Mouse (Mus musculus) forebrain, embryonic 13.5 days (tissue): ENCODE measurements around the gene Crkl. TPM values are rescaled to one million over a fixed set of nuclear protein-coding genes. Genes with fewer than 3 reads are reported as not detected.
"Not testable (repeated sequence)": the region's sequence is repeated elsewhere in the genome, so short reads cannot be mapped to it uniquely, and the experiment has no call there.

Experiments used
- ATAC-seq: fragments of 200-750 bp; cut with Nextera tagmentation; 2 replicates; pipeline ENCODE4 v1.8.0; 2017
- H3K27ac ChIP-seq: fragments of 300-500 bp; sonication (generic); 2 replicates; pipeline ENCODE4 v1.5.1; 2015; ENCODE audit warnings: inconsistent platforms, mild to moderate bottlenecking, moderate library complexity
- H3K27me3 ChIP-seq: fragments of 300-500 bp; sonication (generic); 2 replicates; pipeline ENCODE4 v1.6.1; 2015; ENCODE audit warnings: mild to moderate bottlenecking, inconsistent platforms
- H3K36me3 ChIP-seq: fragments of 300-500 bp; sonication (generic); 2 replicates; pipeline ENCODE4 v1.6.1; 2015; ENCODE audit warnings: mild to moderate bottlenecking, inconsistent platforms; ENCODE audit not compliant: poor library complexity, severe bottlenecking
- H3K4me1 ChIP-seq: fragments of 300-500 bp; sonication (generic); 2 replicates; pipeline ENCODE4 v1.6.1; 2015; ENCODE audit warnings: inconsistent platforms
- H3K4me2 ChIP-seq: fragments of 300-500 bp; sonication (generic); 2 replicates; pipeline ENCODE4 v1.6.1; 2015; ENCODE audit warnings: inconsistent platforms, mild to moderate bottlenecking, moderate library complexity
- H3K4me3 ChIP-seq: fragments of 300-500 bp; sonication (generic); 2 replicates; pipeline ENCODE4 v1.5.1; 2015; ENCODE audit warnings: mild to moderate bottlenecking, inconsistent platforms
- H3K9ac ChIP-seq: fragments of 300-500 bp; sonication (generic); 2 replicates; pipeline ENCODE4 v1.6.1; 2015; ENCODE audit warnings: mild to moderate bottlenecking, inconsistent platforms
- H3K9me3 ChIP-seq: fragments of 300-500 bp; sonication (generic); replicated peaks from 2 replicates; pipeline ENCODE4 v1.6.1; 2016; ENCODE audit warnings: inconsistent platforms
- WGBS: fragments of 180-500 bp; shearing (Covaris S2); methylation state at CpG from one replicate; pipeline ENCODE4 v1.1.7; 2015; 5-methylcytosine and 5-hydroxymethylcytosine counted together
- polyA plus RNA-seq: library from polyadenylated mRNA; unstranded; fragments of >200 nt; fragmentation: Nextera tagmentation; extraction: Ambion mirVana; gene quantifications from 2 replicates; pipeline ENCODE4 v1.2.1, GENCODE M21; 2015

The Crkl gene
- polyA plus RNA-seq, 1 experiment from 2014 or later: 108 TPM

- H3K9me3 ChIP-seq: no peaks in the 10 kb centered on the region
- peaks cover 17% of the 10 kb centered on the region; the same call in 1 of the 2 replicates for H3K27me3 ChIP-seq
- peak within 1 kb of the TSS; percentile 45 for H3K4me3 ChIP-seq
- peak within 1 kb of the TSS; percentile 86 for H3K4me2 ChIP-seq
- no peak within 1 kb of the TSS for H3K27ac ChIP-seq
- ATAC-seq: peak; percentile 83
- H3K4me1 ChIP-seq: peaks cover 16% of the 10 kb centered on the region
- 0% methylated on average over 32 of the region's 47 CpGs for WGBS
- peaks cover 30% of the 10 kb centered on the region for H3K36me3 ChIP-seq
- H3K9ac ChIP-seq: peak within 1 kb of the TSS; percentile 63
Observed at GRCm38 (mm10) chr16:17489469-17490111, 37.8 kb downstream of the Crkl start, which contains the start of gene Aifm3. Gene Aifm3 (plus strand): TSS chr16:17489611.

GRCm38 (mm10) chr16:17491154-17491553 lies 39.4 kb downstream of the Crkl start:
- H3K4me3 ChIP-seq: no peak overlapping the region
- no peak overlapping the region for H3K4me2 ChIP-seq
- H3K36me3 ChIP-seq: peaks cover 15% of the 10 kb centered on the region
- no peak overlapping the region for H3K27ac ChIP-seq
- peaks cover 17% of the 10 kb centered on the region; the same call in 1 of the 2 replicates for H3K27me3 ChIP-seq
- WGBS: 88% methylated on average over 5 of the region's 5 CpGs
- no peaks in the 10 kb centered on the region for H3K9me3 ChIP-seq
- peaks cover 15% of the 10 kb centered on the region for H3K4me1 ChIP-seq
- ATAC-seq: no peak
- no peak overlapping the region for H3K9ac ChIP-seq

GRCm38 (mm10) chr16:17491896-17492561 lies 40.2 kb downstream of the Crkl start:
- Histone ChIP-seq H3K9me3 (no peaks in the 10 kb centered on the region), H3K4me2 (no peak overlapping the region), H3K4me3 (no peak overlapping the region), H3K4me1 (peaks cover 20% of the 10 kb centered on the region), H3K27ac (no peak overlapping the region), H3K9ac (no peak overlapping the region), H3K27me3 (peaks cover 17% of the 10 kb centered on the region; the same call in 1 of the 2 replicates), H3K36me3 (peaks cover 11% of the 10 kb centered on the region)
- no peak for ATAC-seq
- WGBS: 70% methylated on average over 5 of the region's 5 CpGs

- H3K27me3 ChIP-seq: no peaks in the 10 kb centered on the region
- 52% methylated on average over 2 of the region's 2 CpGs for WGBS
- no peak overlapping the region for H3K4me2 ChIP-seq
- H3K9me3 ChIP-seq: no peaks in the 10 kb centered on the region
- ATAC-seq: peak; percentile 63
- peak overlapping the region; percentile 76 for H3K27ac ChIP-seq
- no peaks in the 10 kb centered on the region for H3K36me3 ChIP-seq
- no peak overlapping the region for H3K9ac ChIP-seq
- H3K4me1 ChIP-seq: peaks cover 20% of the 10 kb centered on the region
- H3K4me3 ChIP-seq: no peak overlapping the region
Observed at GRCm38 (mm10) chr16:17496499-17497305, 44.9 kb downstream of the Crkl start.

GRCm38 (mm10) chr16:17499249-17499883 lies 47.6 kb downstream of the Crkl start:
- WGBS: 16% methylated on average over 10 of the region's 10 CpGs
- Histone ChIP-seq H3K27me3 (no peaks in the 10 kb centered on the region), H3K9ac (peak overlapping the region; percentile 12; the same call in 1 of the 2 replicates), H3K36me3 (no peaks in the 10 kb centered on the region), H3K27ac (no peak overlapping the region; the same call in 1 of the 2 replicates), H3K9me3 (no peaks in the 10 kb centered on the region), H3K4me3 (no peak overlapping the region), H3K4me1 (peaks cover 20% of the 10 kb centered on the region), H3K4me2 (peak overlapping the region; percentile 27; the same call in 1 of the 2 replicates)
- ATAC-seq: peak; percentile 88

- H3K27me3 ChIP-seq: 0 out of 2 replicates have a peak, but pooled peaks cover 3% of the 10 kb centered on the region
- H3K9me3 ChIP-seq: no peaks in the 10 kb centered on the region
- no peak overlapping the region for H3K4me2 ChIP-seq
- H3K27ac ChIP-seq: no peak overlapping the region
- WGBS: 91% methylated on average over 4 of the region's 4 CpGs
- no peak overlapping the region for H3K9ac ChIP-seq
- ATAC-seq: no peak
- no peak overlapping the region for H3K4me3 ChIP-seq
- peaks cover 11% of the 10 kb centered on the region for H3K4me1 ChIP-seq
- no peaks in the 10 kb centered on the region for H3K36me3 ChIP-seq
Observed at GRCm38 (mm10) chr16:17502681-17503080, 50.9 kb downstream of the Crkl start.

GRCm38 (mm10) chr16:17507018-17507552 lies 55.3 kb downstream of the Crkl start:
- 81% methylated on average over 5 of the region's 5 CpGs for WGBS
- peaks cover 18% of the 10 kb centered on the region for H3K4me1 ChIP-seq
- H3K9ac ChIP-seq: no peak overlapping the region
- ATAC-seq: no peak
- H3K27ac ChIP-seq: no peak overlapping the region
- no peaks in the 10 kb centered on the region for H3K9me3 ChIP-seq
- no peak overlapping the region for H3K4me3 ChIP-seq
- peaks cover 8% of the 10 kb centered on the region for H3K36me3 ChIP-seq
- no peak overlapping the region for H3K4me2 ChIP-seq
- H3K27me3 ChIP-seq: 0 out of 2 replicates have a peak, but pooled peaks cover 3% of the 10 kb centered on the region

- not testable (repeated sequence) for ATAC-seq, H3K9me3 ChIP-seq, H3K27me3 ChIP-seq
- H3K4me2 ChIP-seq: peak overlapping the region; percentile 83
- 32% methylated on average over 3 of the region's 3 CpGs for WGBS
- peaks cover 18% of the 10 kb centered on the region for H3K4me1 ChIP-seq
- peaks cover 17% of the 10 kb centered on the region for H3K36me3 ChIP-seq
- H3K9ac ChIP-seq: peak overlapping the region; percentile 85
- H3K4me3 ChIP-seq: peak overlapping the region; percentile 66
- H3K27ac ChIP-seq: peak overlapping the region; percentile 83
Observed at GRCm38 (mm10) chr16:17508031-17508430, 56.2 kb downstream of the Crkl start.

GRCm38 (mm10) chr16:17508546-17509239 lies 56.9 kb downstream of the Crkl start, which contains the start of gene Lztr1:
Gene Lztr1 (plus strand): TSS chr16:17508688.
- no peaks in the 10 kb centered on the region for H3K9me3 ChIP-seq
- WGBS: under 1% methylated on average over 50 of the region's 50 CpGs
- ATAC-seq: peak; percentile 98
- peaks cover 18% of the 10 kb centered on the region for H3K4me1 ChIP-seq
- 0 out of 2 replicates have a peak, but pooled peaks cover 3% of the 10 kb centered on the region for H3K27me3 ChIP-seq
- peaks cover 24% of the 10 kb centered on the region for H3K36me3 ChIP-seq
- peak within 1 kb of the TSS; percentile 85 for H3K9ac ChIP-seq
- peak within 1 kb of the TSS; percentile 83 for H3K4me2 ChIP-seq
- H3K4me3 ChIP-seq: peak within 1 kb of the TSS; percentile 66
- H3K27ac ChIP-seq: peak within 1 kb of the TSS; percentile 83

- 0 out of 2 replicates have a peak, but pooled peaks cover 3% of the 10 kb centered on the region for H3K27me3 ChIP-seq
Observed at GRCm38 (mm10) chr16:17509240-17509597, 57.4 kb downstream of the Crkl start.

More at GRCm38 (mm10) chr16:17509240-17509597, 57.4 kb downstream of the Crkl start:
- Histone ChIP-seq H3K4me2 (peak overlapping the region; percentile 83), H3K36me3 (peaks cover 29% of the 10 kb centered on the region), H3K9ac (peak overlapping the region; percentile 85), H3K27ac (peak overlapping the region; percentile 31; the same call in 1 of the 2 replicates), H3K4me3 (peak overlapping the region; percentile 66), H3K4me1 (peaks cover 18% of the 10 kb centered on the region), H3K9me3 (no peaks in the 10 kb centered on the region)
- no peak; the same call in 1 of the 2 replicates for ATAC-seq
- 9% methylated on average over 9 of the region's 9 CpGs for WGBS
